Mouse (Mus musculus) right cerebral cortex, postnatal 25 days (tissue): ENCODE results near the gene Osbp2.

Experiments used
- DNase-seq: peaks from one replicate; pipeline ENCODE4 v3.0.0; 2022

Gene Osbp2

DNA sequence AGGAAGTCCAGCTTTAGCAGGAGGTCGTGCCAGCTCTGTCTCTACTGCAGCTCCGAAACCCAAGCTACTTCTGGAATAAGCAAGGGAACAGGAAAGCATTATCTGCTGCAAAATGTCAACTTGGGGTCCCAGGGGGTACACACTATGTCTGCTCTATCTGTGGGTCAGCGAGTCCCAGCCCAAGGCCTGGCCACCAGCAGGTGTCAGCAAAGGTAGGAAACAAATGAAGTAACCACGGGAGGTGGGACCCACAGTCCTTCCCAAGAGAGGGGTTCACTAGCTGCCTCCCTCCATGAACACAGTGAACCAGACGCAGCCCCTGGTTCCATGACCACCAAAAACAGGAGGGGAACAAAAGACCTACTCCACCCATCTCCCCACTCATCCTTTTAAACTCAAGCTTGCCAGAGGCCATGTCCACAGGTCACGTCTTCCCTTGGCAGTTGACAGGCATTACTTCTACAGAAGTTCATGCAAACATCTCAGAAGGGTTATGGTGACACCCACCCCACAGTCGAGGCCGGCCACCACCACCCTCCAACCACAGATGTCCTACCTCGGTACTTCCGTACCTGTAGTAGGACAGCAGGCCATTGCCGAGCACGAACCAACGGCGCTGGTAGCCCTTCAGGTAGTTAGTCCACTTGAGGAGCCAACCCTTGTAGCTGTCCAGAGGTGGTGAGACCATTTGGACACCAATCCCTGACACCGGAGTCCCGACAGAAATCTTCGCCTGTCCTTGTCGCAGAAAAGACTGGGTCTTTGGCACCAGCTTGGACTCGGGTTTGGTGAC is 846 bp downstream of the Osbp2 start:
- DNase-seq = no peak

DNA sequence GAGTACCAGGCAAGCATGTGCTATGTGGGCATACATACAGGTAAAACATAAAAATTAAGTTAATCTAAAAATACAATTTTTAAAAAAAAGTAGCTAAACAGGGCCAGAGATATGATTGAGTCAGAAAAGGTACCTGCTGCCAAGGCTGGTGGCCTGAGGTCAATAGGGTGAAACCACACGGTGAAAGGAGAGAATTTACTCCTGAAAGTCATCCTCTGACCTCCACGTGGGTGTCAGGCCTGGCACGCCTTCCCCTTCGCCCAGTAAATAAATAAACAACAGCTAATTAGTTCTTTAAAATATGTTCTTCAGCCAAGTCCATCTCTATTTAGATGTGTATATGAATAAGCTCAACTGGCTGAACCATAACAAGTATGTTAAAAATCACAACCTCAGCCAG is 3.3 kb downstream of the Osbp2 start:
- DNase-seq = no peak

DNA sequence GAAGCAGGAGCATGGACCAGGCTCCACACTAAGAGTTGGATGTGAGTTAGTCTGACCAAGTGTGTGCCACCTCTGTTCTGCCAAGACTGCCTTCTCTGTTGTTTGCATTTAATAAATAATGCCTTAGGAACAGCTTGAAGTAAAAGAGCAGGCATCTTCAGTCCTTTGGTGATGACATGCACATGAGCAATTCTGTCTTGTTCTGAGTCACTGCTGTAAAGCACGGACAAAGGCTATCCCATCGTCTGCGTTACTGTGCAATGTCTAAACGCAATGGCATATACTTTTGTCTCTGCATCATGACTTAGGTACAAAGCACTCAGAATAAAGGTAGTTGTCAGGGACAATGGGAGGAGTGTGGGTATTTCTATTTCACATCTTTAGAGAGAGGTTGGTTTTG is 3.9 kb downstream of the Osbp2 start:
- DNase-seq = no peak

DNA sequence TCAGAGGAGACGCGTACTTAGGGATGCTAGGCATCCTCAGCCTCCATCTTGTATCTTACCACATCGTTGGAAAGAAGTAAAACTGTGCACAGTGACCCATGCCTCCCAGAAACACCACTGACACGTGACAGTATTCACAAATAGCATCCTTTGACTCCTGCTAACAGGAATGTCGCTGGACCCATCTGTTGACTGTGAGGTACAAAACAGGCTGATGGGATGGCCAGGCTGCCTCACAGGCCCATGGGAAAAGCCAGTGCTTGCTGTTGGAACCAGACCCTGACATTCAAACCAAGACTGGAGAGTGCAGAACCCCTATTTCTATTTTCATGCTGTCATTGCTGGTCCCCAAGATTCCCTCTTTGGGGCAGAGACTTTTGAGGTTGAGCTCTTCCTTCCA is 5.8 kb downstream of the Osbp2 start:
- no peak for DNase-seq

DNA sequence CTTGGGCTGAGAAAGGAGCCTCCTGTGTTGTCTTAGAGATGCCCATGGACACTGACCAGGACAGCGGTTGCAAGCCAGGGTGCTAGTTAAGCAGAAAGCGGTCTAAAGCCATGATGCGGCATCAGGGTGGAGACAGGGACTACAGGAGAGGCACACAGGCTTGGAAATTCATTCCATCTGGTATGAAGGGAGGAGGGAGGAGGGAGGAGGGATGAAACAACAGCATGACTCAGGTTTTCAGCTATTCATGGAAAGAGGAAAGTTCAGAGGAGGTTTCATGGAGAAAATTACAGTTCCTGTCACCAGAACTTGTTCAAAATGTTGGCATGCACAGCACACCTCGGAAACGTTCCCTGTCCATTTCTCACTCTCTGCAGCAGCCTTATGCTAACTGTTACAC is 7.9 kb downstream of the Osbp2 start:
- DNase-seq = no peak

DNA sequence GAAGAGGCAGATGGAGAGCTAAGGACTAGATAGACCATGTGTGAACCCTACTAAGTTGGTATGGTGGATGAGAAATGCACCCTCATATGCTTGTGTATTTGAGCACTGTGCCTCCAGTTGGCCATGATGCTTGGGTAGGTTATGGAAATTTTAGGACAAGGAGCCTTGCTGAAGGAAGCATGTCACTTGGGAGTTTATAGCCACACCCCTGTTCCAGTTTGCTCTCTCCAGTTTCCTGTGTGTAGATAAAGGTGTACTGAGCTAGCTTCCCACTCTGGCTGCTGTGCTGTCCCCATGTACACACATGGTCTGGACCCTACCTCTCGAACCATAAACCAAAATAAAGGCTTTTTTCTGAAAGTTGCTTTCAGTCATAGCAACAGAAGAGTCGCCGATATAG is 9.5 kb downstream of the Osbp2 start:
- no peak for DNase-seq

DNA sequence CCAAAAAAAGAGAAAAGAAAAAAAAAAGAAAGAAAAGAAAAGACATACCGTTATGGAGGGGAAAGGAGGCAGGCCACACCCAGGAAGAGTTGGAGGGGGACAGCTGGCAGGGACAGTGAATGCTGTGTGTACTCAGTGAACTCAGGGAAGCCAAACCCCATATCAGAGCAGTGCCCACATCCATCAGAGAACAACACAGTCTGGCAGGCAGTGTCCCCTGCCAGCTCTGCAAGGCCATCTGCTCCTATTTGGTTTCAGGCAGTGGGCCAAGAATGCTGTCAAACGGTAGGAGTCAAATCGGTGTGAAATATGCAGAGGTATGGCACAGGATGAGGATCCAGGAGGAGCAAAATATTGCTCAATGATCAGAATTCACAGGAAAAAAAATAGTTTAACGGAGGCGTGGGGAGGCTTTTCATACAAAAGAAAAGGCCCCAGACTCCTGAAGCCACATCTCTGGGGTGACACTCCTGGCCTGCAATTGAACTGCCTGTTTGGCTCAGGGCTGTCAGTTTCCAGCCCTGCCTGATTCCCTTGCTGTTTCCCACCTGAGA is 10.1 kb downstream of the Osbp2 start:
- DNase-seq = peak; percentile 71

DNA sequence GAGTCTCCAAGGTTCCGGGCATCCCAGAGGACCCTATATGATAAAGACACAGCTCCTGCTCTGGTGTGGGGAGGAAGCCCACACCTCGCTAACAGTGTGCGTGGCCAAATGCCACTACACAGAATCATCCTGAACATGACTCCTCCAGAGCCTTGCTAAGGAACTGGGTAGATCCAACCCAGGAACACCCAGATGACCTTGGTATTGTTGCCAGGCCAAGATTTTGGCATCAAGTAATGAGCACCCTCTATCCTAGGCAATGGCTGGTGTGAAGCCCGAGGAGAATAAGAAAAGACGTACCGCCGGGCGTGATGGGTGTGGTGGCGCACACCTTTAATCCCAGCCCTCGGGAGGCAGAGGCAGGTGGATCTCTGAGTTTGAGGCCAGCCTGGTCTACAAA is 10.7 kb downstream of the Osbp2 start:
- no peak for DNase-seq

DNA sequence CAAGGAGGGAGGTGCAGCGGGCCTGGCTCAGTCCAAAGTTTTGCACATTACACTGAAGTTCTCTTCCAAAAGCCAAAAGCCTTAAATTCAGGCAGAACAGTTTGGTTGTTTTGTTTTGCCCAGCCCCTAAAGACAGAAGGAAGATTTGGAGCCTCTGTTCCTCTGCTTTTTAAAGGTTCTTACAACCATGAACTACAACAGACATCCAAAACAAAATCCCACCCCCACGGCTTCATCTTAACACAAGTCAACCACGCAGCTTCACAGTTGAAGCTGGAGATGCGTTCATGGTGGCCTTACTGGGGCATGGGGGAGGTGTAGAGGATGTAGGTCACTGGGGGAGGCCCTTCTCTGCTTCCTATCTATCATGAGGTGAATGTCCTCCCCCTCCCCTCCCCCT is 11.8 kb downstream of the Osbp2 start:
- no peak for DNase-seq

DNA sequence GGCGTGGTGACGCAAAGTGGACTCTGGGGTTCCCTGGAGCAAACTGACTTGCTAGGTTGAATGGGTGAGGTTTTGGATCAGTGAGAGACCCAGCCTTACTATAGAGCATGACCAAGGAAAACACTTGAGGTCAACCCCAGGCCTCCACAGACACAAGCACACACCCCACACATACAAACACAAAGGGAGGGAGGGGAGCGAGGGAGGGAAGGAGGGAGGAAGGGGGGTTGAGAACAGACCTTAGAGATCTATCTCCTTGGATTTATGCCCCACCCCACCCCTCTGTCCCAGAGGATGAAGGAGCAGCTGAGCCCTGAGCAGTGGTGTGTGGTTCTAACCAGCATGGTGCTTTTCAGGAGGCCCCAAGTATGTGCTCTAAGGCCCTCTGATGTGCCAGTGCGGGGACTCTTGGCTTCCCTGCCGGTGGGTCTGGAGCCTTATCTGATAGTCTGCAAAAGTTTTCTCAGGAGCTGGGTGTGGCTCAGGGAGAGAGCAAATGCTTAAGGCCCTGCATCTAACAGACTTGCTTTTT is 12.9 kb downstream of the Osbp2 start:
- no peak for DNase-seq

DNA sequence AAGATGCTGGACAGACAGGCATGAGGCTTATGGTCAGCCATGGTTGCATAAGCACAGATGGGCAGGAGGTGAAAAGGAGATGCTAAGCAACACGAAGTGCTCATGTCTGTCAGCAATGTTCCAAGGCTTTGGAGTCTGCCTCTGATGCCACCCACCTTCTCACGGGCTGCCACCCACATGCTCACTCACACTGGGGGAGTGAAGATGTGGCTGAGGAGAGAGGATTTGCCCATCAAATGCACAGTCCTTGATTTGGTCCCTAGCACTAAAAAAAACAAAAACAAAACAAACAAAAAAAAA is 13.4 kb downstream of the Osbp2 start:
- peak; percentile 48 for DNase-seq

DNA sequence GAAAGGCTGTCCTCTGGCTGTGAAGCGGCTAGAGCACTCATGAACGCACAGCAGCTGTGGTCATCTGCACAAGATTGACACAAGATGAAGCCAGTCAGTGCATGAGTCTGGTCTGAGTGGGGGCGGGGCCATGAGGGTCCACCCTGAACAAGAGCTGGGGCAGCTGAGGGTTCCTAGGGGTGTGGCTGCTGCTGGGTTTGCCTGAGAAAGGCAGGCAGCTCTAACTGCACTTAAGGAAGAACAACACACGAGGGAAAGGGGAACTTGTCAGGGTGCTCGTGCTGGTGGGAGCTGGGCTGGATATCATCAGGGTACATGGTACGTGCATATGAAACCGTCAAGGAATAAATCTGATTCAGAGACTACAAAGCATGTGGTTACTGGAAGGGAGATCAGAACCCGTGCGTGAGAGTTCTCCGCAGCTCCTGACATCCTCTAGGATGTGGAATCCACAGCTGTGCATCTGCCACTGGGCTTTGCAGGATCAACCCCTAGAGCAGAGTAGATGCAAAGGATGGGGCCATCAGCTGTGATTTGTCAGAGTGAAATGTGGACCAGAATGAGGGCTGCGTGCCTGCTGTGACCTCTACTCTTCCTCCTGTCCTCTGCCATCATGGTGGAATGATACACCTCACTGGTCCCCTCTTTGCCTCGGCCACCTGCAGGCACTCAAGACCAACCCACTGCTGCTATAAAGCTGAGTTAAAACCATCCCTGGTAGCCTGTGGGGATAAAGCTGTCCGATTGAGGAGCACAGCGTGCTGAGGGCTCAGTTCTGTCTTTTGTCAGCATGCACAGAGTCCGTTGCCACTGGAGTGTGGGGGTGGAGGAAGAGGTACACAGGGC is 14.0 kb downstream of the Osbp2 start:
- DNase-seq = no peak

DNA sequence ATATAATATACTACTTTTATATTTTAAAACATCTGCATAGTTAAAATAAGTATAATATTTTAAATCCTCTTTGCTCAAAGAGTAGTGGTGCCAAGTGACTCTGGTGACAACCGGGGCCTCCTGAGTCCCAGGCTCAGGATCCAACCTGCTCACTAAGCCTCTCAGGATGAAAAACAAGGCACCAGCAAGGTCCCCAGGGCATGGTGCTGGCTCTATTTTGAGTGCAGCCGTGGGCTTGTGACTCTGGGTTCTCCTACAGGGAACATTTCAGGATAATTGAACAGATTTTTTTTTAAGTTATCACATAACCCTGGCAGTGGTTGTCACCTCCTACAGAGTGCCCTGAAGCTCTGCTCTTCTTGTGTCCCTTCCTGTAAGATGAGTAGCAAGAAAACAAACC is 17.4 kb downstream of the Osbp2 start:
- no peak for DNase-seq

DNA sequence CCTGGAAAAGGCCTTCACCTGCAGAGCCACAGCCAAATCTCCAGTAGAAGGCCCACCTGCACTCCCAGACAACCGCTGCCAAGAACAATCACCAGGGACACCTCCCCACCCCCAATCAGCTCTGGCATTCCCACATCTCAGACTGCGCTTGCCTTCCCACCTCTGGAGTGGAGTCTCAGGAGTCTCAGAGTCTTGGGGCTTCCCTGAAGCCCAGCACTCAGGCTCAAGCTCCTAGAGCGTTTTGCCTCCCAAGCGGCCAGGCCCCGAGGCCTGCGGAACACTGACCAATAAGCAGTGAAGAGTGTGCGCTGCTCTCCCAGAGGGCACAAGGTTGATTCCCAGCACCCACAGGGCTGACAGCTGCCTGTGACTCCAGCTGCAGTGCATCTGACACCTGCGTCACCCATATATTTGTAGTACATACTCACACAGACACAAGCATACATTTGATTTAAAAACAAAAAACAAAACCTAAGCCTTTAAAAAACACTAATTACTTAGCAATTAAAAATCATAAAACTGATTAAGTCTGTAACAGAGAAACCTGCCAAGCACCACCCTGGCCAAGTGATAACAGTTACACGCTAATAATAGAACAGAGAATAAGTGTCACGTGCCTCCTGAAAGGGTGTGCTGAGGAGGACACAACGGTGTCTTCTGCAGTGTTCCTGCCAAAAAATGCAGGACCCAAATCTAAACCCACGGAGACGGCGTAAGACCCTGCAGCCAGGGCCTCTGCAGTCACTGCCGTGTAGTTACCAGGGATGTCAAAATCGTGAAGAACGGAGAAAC is 19.6 kb downstream of the Osbp2 start:
- no peak for DNase-seq

DNA sequence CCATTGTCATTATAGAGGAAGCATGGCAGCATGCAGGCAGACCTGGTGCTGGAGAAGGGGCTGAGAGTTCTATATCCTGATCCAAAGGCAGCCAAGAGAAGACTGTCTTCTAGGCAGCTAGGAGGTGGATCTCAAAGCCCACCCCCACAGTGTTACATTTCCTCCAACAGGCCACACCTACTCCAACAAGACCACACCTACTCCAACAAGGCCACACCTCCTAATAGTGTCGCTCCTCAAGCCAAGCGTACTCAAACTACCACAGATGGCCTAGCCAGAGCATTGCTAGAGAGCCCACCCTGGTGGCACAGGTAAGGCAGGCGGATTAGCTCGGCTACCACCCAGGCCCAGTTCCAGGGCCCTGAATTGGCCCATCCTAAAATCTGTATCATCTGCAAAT is 28.4 kb downstream of the Osbp2 start:
- no peak for DNase-seq

DNA sequence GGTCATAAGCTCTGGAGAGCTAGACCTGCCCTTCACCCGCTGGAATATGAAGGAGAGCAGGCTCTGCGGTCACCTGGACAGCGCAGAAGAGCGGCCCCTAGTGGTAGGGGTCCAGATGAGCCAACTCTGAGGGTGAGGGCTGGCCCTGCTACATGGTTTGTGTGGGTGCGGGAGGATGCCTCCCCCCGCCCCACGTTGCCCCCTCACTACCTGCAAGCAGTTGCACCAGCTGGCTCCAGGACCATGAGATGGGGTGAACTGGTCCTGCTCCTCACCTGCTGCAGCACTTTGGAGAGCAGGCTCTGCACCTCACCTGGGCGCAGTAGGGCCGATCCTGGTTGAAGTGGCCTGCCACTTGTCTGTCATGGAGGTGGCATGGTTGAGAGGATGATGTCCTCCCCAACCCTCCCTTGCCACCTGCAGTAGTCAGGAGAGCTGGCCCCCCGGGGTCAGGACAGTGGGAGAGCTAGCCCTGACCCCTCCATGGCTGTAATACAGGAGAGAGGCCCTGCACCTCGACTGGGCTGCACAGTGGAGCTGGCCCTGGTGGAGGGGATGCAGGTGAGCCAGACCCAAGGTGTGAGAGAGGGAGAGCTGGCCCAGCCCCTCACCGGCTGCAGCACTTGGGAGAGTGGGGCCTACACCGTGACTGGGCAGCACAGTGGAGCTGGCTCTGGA is 29.1 kb downstream of the Osbp2 start:
- no peak for DNase-seq

DNA sequence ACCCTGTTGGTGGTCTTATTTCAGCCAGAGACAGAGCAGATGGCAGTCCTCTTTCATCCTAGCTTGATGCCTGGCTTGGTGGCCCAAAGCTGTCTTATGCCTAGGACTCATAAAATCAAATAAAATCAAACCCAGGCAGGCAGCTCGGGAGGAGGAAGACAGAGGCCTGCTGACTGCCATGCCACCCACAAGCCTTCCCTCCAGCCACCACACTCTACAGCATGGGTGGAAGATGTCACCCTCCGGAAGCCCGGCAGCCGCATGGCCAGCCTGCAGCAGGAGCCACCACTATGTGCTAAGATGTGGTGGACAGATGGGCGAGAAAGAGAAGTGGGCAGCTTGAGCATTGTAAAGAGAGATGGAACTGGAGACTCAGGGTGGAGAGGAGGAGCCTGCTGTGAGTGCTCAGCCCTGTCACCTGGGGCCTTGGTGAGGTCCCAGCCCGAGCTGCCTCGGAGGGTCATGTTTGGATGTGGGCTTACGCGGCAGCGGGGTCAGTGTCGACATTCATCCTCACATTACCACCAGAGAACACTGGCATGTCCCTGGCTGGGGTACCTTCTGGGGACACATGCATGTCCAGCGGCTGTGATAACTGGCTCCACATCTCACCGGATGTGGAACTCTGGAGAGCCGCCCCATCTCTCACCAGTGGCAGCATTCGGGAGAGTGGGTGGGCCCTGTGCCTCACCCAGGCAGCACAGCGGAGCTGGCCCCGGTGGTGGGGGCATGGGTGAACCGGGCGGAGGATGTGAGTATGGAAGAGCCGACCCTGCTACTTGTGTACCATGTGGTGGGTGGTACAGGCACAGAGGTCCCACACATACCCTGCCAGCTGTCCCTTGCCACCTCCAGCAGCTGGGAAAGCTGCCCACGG is 29.9 kb downstream of the Osbp2 start:
- DNase-seq = peak; percentile 28

DNA sequence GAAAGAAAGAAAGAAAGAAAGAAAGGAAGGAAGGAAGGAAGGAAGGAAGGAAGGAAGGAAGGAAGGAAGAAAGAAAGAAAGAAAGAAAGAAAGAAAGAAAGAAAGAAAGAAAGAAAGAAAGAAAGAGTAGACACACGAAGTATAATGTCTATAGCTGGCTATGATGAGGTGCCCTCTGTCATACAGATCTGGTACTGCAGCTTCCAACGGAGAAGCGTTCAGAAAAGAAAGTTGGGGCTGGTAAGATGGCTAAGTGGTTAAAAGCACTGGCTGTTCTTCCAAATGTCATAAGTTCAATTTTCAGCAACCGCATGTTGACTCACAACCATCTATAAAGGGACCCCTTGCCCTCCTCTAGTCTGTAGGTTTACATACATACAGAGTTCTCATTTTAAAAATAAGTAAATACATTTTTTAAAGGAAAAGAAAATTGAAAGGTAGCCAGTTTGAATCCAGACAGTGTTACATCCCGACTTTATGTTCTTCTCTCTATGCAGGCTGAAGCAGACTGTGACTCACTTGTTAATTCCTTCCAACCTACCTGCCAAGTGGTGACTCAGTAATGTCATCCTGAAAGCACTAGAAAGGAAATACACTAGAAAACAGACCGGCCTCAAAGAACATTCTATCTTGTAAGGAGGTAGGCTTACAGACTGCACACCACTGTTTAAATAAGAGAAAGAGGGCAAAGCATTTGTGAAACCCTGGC is 31.4 kb downstream of the Osbp2 start:
- no peak for DNase-seq

DNA sequence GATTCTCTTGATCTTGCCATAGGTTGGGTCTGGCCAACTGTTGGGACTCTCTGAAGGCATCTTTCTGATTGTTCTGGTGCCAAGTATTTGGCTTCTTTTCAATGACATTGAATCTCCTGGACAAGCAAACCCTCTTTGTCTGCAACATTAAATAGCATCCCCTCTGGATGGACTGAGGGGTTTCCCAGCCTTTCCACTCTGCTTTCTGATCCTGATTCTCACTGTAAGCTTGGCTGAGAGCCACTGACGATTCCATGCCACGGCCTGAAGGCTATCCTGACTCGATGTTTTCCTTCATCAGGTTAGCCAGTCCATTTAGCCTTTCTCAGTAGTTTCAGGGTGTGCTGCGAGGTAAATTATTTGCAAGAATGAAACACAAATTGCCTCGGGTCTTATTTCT is 34.0 kb downstream of the Osbp2 start:
- no peak for DNase-seq

DNA sequence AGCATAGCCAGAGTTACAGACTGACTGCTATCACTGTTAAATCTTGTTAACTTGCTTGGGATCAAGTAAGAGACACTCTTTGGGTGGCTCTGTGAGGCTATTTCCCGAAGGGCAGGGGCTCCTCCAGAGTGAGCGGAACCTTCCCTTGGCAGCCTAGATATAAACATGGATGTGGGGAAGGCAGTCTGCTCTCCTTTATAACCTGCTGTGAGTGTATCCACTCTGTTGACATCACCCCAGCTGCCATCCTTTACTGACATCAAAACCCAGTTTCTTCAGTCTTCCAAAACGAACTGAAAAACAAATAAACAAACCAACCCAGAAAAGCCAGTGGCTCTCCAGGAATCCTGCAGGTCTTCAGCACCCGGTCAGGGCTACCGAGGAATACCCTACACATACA is 39.6 kb downstream of the Osbp2 start:
- no peak for DNase-seq

DNA sequence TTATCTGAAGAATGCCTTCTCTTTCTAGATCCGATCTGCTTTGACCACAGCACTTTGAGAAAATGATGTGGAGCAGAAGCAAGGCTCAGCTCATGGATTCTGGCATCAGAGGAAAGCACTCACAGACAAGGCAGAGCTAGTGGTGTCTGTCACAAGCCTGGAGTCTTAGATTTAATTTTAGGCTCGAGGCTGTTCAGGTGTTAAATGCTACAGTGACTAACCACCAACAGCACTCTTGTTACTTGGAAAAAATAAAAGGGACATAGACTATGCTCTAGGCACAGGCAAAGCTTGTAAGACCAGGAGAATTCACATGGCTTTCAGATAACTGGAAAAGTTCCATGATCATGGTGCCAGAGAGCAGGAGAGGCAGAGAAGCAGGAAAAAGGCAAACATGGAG is 40.3 kb downstream of the Osbp2 start:
- no peak for DNase-seq
